Mouse (Mus musculus): ENCODE results near the gene Zdhhc3. TPM values are rescaled to one million over a fixed set of nuclear protein-coding genes. Genes with fewer than 3 reads are reported as not detected.

Gene Zdhhc3
- polyA plus RNA-seq, 1 experiment = 36.9 TPM

DNA sequence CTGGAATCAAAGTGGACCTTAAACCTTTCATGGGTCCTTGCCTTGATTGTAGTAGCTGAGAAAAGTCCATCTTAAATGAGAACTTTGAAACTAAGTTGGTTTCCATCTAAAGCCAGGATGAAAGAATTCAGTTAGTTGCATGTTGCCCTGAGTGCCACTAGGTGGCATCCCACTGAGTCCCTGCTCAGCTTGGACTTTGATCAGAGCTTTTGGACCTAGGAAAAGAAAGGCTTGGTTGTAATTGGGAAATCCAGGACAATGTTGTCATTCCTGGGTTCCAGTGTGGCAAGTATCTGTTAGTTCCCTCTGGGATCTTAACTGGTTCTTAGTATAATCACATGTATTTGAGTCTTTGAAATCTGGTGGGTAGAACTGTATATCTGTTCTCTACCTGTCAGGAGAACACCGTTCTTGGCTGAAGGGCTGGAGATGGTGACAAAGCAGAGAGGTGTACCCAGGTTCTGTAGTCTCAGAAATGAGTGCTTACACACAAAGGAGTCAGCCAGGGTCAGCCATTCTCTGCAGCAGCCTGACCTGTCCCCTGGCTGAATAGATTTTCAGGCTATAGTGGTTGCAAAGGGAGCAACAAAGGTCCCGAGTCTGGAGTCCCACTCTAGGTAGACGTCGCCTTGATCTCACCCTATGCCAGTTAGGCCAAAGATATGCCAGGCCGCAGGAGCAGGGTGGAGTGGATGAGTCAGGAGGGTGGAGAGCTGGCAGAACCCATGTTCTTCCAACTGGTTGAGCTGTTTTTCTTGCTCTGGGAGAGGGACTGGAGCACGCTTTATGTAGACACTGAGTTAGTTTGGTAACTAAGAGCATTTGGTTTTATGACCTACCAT is 10.8 kb upstream of the Zdhhc3 start:
- peaks cover 93% of the 10 kb centered on the region for H3K36me3 ChIP-seq (replicated peaks; ENCODE audit: low read length)

DNA sequence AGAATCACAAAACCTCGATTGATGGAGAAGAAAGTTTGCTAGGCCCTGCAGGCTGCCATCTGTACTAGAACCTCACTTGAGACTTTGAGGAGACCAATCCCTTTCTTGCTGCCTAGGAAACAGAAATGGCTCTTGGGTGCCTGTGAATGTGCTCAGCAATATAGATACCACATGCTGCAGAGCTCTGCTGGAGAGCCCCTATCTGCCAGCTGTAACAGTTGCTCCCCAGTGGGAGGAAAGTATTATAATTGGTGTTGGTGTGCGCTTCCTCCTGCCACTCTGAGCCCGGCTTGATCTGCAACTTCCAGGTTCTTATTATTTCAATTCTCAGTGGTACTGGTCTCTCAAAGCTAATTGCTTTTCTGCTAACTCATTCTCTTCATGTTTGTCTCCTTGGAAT is 10.0 kb upstream of the Zdhhc3 start:
- no peak for TF ChIP-seq GATA1 (IDR thresholded peaks at IDR 0.05; ENCODE audit: borderline replicate concordance, low read length)
- TF ChIP-seq FLI1 (IDR thresholded peaks at IDR 0.05; ENCODE audit: low read length) = no peak
- Histone ChIP-seq H3K4me3 (replicated peaks) (no peak overlapping the region), H3K9me3 (no peaks in the 10 kb centered on the region), H3K27me3 (replicated peaks) (no peaks in the 10 kb centered on the region), H3K36me3 (replicated peaks; ENCODE audit: low read length) (peaks cover 93% of the 10 kb centered on the region), H3K4me1 (peaks cover 25% of the 10 kb centered on the region)

More for the DNA sequence above, 10.8 kb upstream of the Zdhhc3 start:
- Histone ChIP-seq H3K9me3 (no peaks in the 10 kb centered on the region), H3K4me3 (replicated peaks) (no peak overlapping the region), H3K4me1 (peaks cover 25% of the 10 kb centered on the region), H3K27me3 (replicated peaks) (no peaks in the 10 kb centered on the region)
- TF ChIP-seq GATA1 (IDR thresholded peaks at IDR 0.05; ENCODE audit: borderline replicate concordance, low read length) (no peak), FLI1 (IDR thresholded peaks at IDR 0.05; ENCODE audit: low read length) (no peak)

DNA sequence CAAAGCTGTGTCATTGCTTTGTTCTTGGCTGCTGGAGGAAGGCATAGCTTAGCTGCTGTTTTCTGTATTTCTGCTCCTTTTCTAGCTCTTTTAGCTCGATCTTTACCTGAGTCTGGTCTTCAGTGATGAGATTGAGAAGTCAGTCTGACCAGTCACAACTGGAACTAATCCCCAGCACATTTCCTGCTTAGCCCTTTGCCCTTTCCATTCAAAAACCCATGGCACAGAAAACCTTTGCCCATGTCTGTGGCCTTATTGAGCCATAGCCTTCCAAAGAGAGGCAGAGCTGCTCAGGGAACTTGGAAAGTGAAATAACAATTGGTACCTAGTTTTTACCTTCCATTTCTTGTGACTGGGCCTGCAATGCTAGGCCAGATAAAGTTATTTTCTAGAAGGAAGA is 2.6 kb upstream of the Zdhhc3 start:
- Histone ChIP-seq H3K27me3 (replicated peaks) (no peaks in the 10 kb centered on the region), H3K4me1 (peaks cover 42% of the 10 kb centered on the region), H3K36me3 (replicated peaks; ENCODE audit: low read length) (peaks cover 56% of the 10 kb centered on the region), H3K4me3 (replicated peaks) (no peak overlapping the region), H3K9me3 (no peaks in the 10 kb centered on the region)
- TF ChIP-seq GATA1 (IDR thresholded peaks at IDR 0.05; ENCODE audit: borderline replicate concordance, low read length) (no peak), FLI1 (IDR thresholded peaks at IDR 0.05; ENCODE audit: low read length) (no peak)

DNA sequence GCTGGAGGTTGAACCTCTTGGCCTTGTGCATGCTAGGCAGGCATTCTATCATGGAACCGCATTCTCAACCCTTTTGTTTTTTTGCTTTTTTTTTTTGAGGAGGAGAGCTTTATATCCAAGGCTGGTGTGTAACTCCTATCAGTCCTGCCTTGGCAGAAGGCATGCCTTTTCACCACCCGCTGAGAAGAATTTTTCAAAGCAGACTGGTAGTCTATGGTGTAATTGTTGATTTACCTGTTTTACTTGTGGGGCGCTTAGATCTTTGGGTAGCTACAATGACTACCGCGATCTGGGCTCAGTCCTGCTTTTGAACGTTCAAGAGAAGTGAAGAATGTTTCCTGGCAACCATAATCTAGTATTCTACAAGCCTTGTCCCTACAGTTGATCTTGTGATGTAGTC is 926 bp upstream of the Zdhhc3 start:
- peaks cover 58% of the 10 kb centered on the region for H3K4me1 ChIP-seq
- TF ChIP-seq GATA1 (IDR thresholded peaks at IDR 0.05; ENCODE audit: borderline replicate concordance, low read length) = no peak
- TF ChIP-seq FLI1 (IDR thresholded peaks at IDR 0.05; ENCODE audit: low read length) = no peak
- peaks cover 47% of the 10 kb centered on the region for H3K36me3 ChIP-seq (replicated peaks; ENCODE audit: low read length)
- no peaks in the 10 kb centered on the region for H3K9me3 ChIP-seq
- peak overlapping the region; percentile 100 for H3K4me3 ChIP-seq (replicated peaks)
- H3K27me3 ChIP-seq (replicated peaks) = no peaks in the 10 kb centered on the region

DNA sequence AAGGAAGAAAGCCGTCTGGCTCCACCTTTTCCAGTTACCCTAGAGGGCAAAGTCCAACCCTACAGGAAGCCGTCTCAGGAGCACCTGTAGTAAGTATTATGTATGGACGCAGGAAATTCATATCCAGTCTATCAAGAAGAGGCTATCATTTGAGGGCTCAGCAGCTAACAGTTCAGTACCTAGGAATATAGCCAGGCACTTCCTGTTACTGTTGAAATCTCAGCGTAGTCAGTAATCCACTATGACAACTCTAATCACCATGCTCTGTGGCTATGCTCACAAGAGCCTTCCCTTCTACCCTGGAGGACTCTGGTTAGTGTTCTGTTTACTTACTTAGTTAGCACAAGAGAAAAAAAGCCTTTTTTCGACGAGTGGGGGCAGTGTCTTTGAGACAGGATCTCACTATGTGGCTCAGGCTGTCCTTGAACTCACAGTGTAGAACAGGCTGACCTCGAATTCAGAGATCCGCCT is 1.2 kb downstream of the Zdhhc3 start:
- peak overlapping the region; percentile 100 for H3K4me3 ChIP-seq (replicated peaks)
- peaks cover 41% of the 10 kb centered on the region for H3K36me3 ChIP-seq (replicated peaks; ENCODE audit: low read length)
- peaks cover 60% of the 10 kb centered on the region for H3K4me1 ChIP-seq
- TF ChIP-seq FLI1 (IDR thresholded peaks at IDR 0.05; ENCODE audit: low read length) (no peak), GATA1 (IDR thresholded peaks at IDR 0.05; ENCODE audit: borderline replicate concordance, low read length) (no peak)
- no peaks in the 10 kb centered on the region for H3K27me3 ChIP-seq (replicated peaks)
- H3K9me3 ChIP-seq = no peaks in the 10 kb centered on the region

DNA sequence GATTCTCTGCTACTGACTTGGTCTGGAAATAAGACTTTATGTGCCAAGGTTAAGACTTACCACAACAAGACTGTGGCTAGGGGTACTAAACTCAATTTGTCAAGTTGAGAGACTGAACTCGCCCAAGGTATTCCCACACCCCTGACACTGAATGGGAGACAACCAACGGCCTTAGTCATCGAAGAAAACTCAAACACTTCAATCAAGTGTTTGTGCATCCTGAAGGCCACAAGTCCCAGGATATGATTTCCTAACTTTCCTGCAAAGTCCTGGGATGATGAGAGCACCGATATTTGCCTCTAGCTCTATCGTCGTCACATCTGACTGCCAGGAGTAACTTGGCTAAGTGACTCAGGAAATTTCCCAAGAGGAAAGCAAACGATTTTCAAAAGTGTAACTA is 3.8 kb downstream of the Zdhhc3 start:
- H3K27me3 ChIP-seq (replicated peaks) = no peaks in the 10 kb centered on the region
- H3K4me3 ChIP-seq (replicated peaks) = no peak overlapping the region
- TF ChIP-seq FLI1 (IDR thresholded peaks at IDR 0.05; ENCODE audit: low read length) (no peak), GATA1 (IDR thresholded peaks at IDR 0.05; ENCODE audit: borderline replicate concordance, low read length) (no peak)
- peaks cover 43% of the 10 kb centered on the region for H3K36me3 ChIP-seq (replicated peaks; ENCODE audit: low read length)
- H3K9me3 ChIP-seq = no peaks in the 10 kb centered on the region
- H3K4me1 ChIP-seq = peaks cover 61% of the 10 kb centered on the region

DNA sequence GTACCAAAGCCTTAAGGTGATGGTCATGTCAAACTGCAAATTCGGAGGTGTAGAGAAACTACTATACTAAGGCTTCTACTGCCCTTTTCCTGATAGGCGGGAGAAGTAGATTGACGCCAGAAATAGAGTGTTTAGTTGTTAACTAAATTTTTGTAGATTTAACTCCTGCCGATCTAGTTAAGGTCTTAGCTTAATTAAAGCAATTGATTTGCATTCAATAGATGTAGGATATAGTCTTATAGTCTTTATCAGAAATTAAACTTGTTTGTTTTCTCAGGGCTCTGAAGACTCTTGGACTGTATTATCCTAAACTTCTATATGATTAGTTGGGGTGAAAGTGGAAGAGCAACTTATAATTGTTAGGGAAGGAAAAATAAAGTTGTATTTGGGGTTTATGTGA is 5.8 kb downstream of the Zdhhc3 start:
- peaks cover 60% of the 10 kb centered on the region for H3K4me1 ChIP-seq
- TF ChIP-seq FLI1 (IDR thresholded peaks at IDR 0.05; ENCODE audit: low read length) (no peak), GATA1 (IDR thresholded peaks at IDR 0.05; ENCODE audit: borderline replicate concordance, low read length) (no peak)
- H3K36me3 ChIP-seq (replicated peaks; ENCODE audit: low read length) = peaks cover 59% of the 10 kb centered on the region
- H3K9me3 ChIP-seq = no peaks in the 10 kb centered on the region
- no peak overlapping the region for H3K4me3 ChIP-seq (replicated peaks)
- H3K27me3 ChIP-seq (replicated peaks) = no peaks in the 10 kb centered on the region

DNA sequence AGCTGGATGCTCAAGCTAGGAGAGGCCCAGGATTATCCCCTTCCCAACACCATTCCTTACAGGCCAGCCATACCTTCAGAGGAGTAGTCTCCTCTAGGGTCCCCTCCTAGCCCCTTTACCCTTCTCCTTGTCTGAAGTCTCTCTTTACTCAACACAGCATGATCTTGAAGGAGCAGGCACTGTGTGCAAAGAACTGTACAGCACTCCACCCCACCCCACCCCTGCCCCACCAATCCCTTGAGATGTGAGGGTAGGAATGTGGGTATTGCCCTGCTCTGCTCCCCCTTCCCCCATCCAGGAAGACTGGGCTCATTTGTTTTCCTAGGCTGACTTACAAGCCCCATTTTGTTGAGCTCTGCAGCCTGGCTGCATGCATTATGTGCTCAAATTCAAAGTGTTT is 8.6 kb downstream of the Zdhhc3 start:
- Histone ChIP-seq H3K9me3 (no peaks in the 10 kb centered on the region), H3K4me3 (replicated peaks) (no peak overlapping the region), H3K27me3 (replicated peaks) (no peaks in the 10 kb centered on the region), H3K36me3 (replicated peaks; ENCODE audit: low read length) (peaks cover 82% of the 10 kb centered on the region), H3K4me1 (peaks cover 50% of the 10 kb centered on the region)
- TF ChIP-seq FLI1 (IDR thresholded peaks at IDR 0.05; ENCODE audit: low read length) (no peak), GATA1 (IDR thresholded peaks at IDR 0.05; ENCODE audit: borderline replicate concordance, low read length) (no peak)

DNA sequence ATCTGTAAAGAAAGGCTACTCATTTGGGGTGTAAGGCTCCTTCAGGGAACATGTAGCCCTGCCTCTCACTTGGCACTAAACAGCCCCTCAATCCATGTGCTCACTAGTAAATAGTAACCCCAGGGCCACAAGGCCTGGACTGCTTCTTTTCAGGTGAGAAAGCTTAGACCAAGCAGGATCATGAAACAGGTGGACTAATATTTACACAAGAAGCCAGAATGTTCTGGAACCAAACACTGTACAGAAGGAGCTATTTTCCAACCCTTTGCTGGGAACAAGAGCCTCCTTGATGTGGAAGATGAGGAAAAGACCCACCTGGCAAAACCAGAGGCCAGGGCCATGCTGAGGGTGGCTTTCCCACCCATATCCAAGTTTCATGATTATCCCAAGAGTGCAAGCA is 9.6 kb downstream of the Zdhhc3 start:
- Histone ChIP-seq H3K4me1 (peaks cover 45% of the 10 kb centered on the region), H3K4me3 (replicated peaks) (no peak overlapping the region), H3K9me3 (no peaks in the 10 kb centered on the region), H3K36me3 (replicated peaks; ENCODE audit: low read length) (peaks cover 83% of the 10 kb centered on the region), H3K27me3 (replicated peaks) (no peaks in the 10 kb centered on the region)
- TF ChIP-seq FLI1 (IDR thresholded peaks at IDR 0.05; ENCODE audit: low read length) (no peak), GATA1 (IDR thresholded peaks at IDR 0.05; ENCODE audit: borderline replicate concordance, low read length) (no peak)

DNA sequence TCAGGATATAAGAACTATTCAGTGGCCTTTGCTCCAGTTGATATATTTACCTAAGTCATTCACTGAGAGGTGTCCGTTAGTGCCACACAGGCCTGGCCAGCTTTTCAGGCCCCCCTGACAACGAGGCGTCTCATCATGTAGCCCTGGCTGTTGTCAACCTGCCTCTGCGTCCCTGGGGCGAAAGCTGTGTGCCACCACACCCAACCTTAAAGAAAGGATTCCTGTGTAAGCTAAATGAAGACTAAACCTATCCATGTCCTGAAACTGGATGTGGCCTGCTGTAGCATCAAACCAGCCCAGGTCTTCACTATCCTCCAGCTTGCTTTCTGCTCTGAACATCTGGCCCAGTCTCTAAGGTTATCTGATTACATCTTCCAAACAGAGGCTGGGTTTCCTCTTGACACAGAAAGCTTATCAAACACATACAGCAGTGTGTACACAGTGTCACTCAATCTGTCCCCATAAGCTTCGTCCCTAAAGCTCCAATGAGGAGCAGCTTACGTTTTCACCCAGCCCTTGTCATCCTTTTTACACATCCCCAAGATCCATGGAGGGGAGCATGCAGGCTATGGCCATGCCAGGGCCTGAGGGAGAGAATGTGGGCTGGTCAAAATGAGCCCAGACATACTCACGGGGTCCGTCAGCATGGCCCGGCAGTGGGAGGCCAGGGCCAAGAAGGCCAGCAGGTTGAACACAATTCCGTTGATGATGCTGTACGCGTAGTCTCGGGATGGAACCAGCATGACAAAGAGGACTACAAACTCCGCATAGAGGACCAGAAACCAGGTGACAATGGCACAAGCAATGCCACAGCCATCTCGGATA is 13.2 kb downstream of the Zdhhc3 start:
- peaks cover 92% of the 10 kb centered on the region for H3K36me3 ChIP-seq (replicated peaks; ENCODE audit: low read length)
- no peaks in the 10 kb centered on the region for H3K27me3 ChIP-seq (replicated peaks)
- H3K4me3 ChIP-seq (replicated peaks) = no peak overlapping the region
- H3K9me3 ChIP-seq = no peaks in the 10 kb centered on the region
- peaks cover 47% of the 10 kb centered on the region for H3K4me1 ChIP-seq
- no peak for TF ChIP-seq GATA1 (IDR thresholded peaks at IDR 0.05; ENCODE audit: borderline replicate concordance, low read length)
- TF ChIP-seq FLI1 (IDR thresholded peaks at IDR 0.05; ENCODE audit: low read length) = no peak
